ENCODE assay signal across 19 mouse cellular contexts in genomic region chr12:80144846-80145245, GRCm38 (mm10). TPM values are rescaled to one million over a fixed set of nuclear protein-coding genes. Genes with fewer than 3 reads are reported as not detected.
DNase-seq lines count a peak whose midpoint lies in the region; ATAC-seq and TF ChIP-seq lines count a peak whose summit lies in the region.
"Had no signal": no experiment of that assay in that cellular context is flagged by ENCODE, and none has a peak within 500 bp of the region (broad histone marks: within the 10 kb centered on the region; RNA-seq: fewer than 3 reads in every experiment).

No protein-coding gene starts in this region.

- H3K27me3 ChIP-seq in liver, adult 2 months (ENCODE audit: control insufficient read depth, insufficient read depth, low read length) = no peaks in the 10 kb centered on the region
- no peaks in the 10 kb centered on the region for H3K27me3 ChIP-seq in liver, embryonic 11.5 days (replicated peaks; ENCODE audit: control insufficient read depth, insufficient read depth, low read length)
- H3K27me3 ChIP-seq in liver, postnatal 0 days (ENCODE audit: insufficient read depth, low read length) = no peaks in the 10 kb centered on the region
- H3K27me3 ChIP-seq in liver, embryonic 12.5 days (replicated peaks) = no peaks in the 10 kb centered on the region
- no peaks in the 10 kb centered on the region for H3K27me3 ChIP-seq in lung, embryonic 15.5 days
- H3K27me3 ChIP-seq: embryonic facial prominence, embryonic 12.5 days; forebrain, embryonic 13.5 days; forebrain, embryonic 15.5 days had no signal

- peak; percentile 55 for DNase-seq in liver, adult 2 months (ENCODE audit: extremely low read depth, low read depth, low spot score)
- no peak for DNase-seq in liver, embryonic 11.5 days (ENCODE audit: low spot score)
- no peak for DNase-seq in liver, postnatal 0 days
- no peak for DNase-seq in lung, postnatal 4 days
- DNase-seq in ovary, postnatal 36 days (ENCODE audit: low spot score) = no peak
- DNase-seq: adrenal gland, adult 2 months; adrenal gland, postnatal 10 days; adrenal gland, postnatal 25 days; cerebellum, adult 11-12 months; cerebellum, adult 2 months; cerebellum, adult 9-10 months; cerebellum, postnatal 10 days; cerebellum, postnatal 25 days had no signal

- peaks cover 22% of the 10 kb centered on the region for H3K4me1 ChIP-seq in liver, adult 2 months (ENCODE audit: control insufficient read depth, insufficient read depth, low read length)
- H3K4me1 ChIP-seq in liver, embryonic 11.5 days (replicated peaks; ENCODE audit: control insufficient read depth, insufficient read depth, low read length) = peaks cover 11% of the 10 kb centered on the region
- peaks cover 23% of the 10 kb centered on the region for H3K4me1 ChIP-seq in liver, postnatal 0 days (ENCODE audit: insufficient read depth)
- peaks cover 26% of the 10 kb centered on the region for H3K4me1 ChIP-seq in liver, embryonic 12.5 days
- H3K4me1 ChIP-seq in lung, embryonic 15.5 days = peaks cover 25% of the 10 kb centered on the region

- WGBS in liver, adult 2 months = 43% methylated on average over 3 of the region's 3 CpGs
- WGBS in liver, embryonic 11.5 days = 69% methylated on average over 3 of the region's 3 CpGs
- WGBS in liver, postnatal 0 days (ENCODE audit: insufficient replicate concordance) = 55% methylated on average over 3 of the region's 3 CpGs
- 67% methylated on average over 3 of the region's 3 CpGs for WGBS in liver, embryonic 12.5 days (ENCODE audit: insufficient replicate concordance)
- WGBS in lung, embryonic 15.5 days = 48% methylated on average over 3 of the region's 3 CpGs

- no peak for TF ChIP-seq CTCF in liver, adult 2 months (IDR thresholded peaks at IDR 0.05; ENCODE audit: low read depth, low read length)
- no peak for TF ChIP-seq CTCF in liver, postnatal 0 days (IDR thresholded peaks at IDR 0.05; ENCODE audit: low read depth)

- no peaks in the 10 kb centered on the region for H3K79me2 ChIP-seq in liver, adult 2 months (ENCODE audit: control insufficient read depth, insufficient read depth, low read length)

- H3K9ac ChIP-seq in liver, adult 2 months (ENCODE audit: low read depth, low read length) = no peak overlapping the region
- no peak overlapping the region for H3K9ac ChIP-seq in liver, embryonic 11.5 days (ENCODE audit: low read depth, low read length)
- H3K9ac ChIP-seq in liver, postnatal 0 days (replicated peaks) = no peak overlapping the region
- no peak overlapping the region for H3K9ac ChIP-seq in liver, embryonic 12.5 days
- no peak overlapping the region for H3K9ac ChIP-seq in lung, embryonic 15.5 days
- H3K9ac ChIP-seq: embryonic facial prominence, embryonic 12.5 days; forebrain, embryonic 13.5 days; forebrain, embryonic 15.5 days had no signal

- no peaks in the 10 kb centered on the region for H3K36me3 ChIP-seq in liver, adult 2 months (ENCODE audit: control insufficient read depth, insufficient read depth, low read length)
- H3K36me3 ChIP-seq in liver, embryonic 11.5 days (ENCODE audit: control insufficient read depth, insufficient read depth, low read length) = no peaks in the 10 kb centered on the region
- H3K36me3 ChIP-seq in liver, postnatal 0 days (replicated peaks; ENCODE audit: insufficient read depth, low read length) = no peaks in the 10 kb centered on the region
- H3K36me3 ChIP-seq in liver, embryonic 12.5 days = no peaks in the 10 kb centered on the region
- H3K36me3 ChIP-seq in lung, embryonic 15.5 days = no peaks in the 10 kb centered on the region
- H3K36me3 ChIP-seq: embryonic facial prominence, embryonic 10.5 days; embryonic facial prominence, embryonic 12.5 days; forebrain, embryonic 15.5 days had no signal

- H3K27ac ChIP-seq in liver, adult 2 months (replicated peaks; ENCODE audit: insufficient read depth, low read depth, low read length) = no peak overlapping the region; the same call in 1 of the 2 replicates
- no peak overlapping the region for H3K27ac ChIP-seq in liver, embryonic 11.5 days (ENCODE audit: low read depth, low read length)
- H3K27ac ChIP-seq in liver, postnatal 0 days (ENCODE audit: low read depth) = peak overlapping the region; percentile 81
- H3K27ac ChIP-seq in liver, embryonic 12.5 days = no peak overlapping the region
- peak overlapping the region; percentile 67; the same call in 1 of the 2 replicates for H3K27ac ChIP-seq in lung, embryonic 15.5 days
- H3K27ac ChIP-seq: embryonic facial prominence, embryonic 10.5 days; embryonic facial prominence, embryonic 12.5 days; forebrain, embryonic 15.5 days had no signal

- TF ChIP-seq EP300 in liver, postnatal 0 days (IDR thresholded peaks at IDR 0.05; ENCODE audit: low read depth) = no peak

- H3K4me3 ChIP-seq in liver, adult 2 months (ENCODE audit: insufficient read depth, low read depth, low read length) = no peak overlapping the region
- no peak overlapping the region for H3K4me3 ChIP-seq in liver, embryonic 11.5 days (ENCODE audit: low read depth, low read length)
- H3K4me3 ChIP-seq in liver, postnatal 0 days (ENCODE audit: low read depth, low read length) = no peak overlapping the region
- H3K4me3 ChIP-seq in liver, embryonic 12.5 days = no peak overlapping the region
- H3K4me3 ChIP-seq in lung, embryonic 15.5 days = no peak overlapping the region
- H3K4me3 ChIP-seq: embryonic facial prominence, embryonic 10.5 days; embryonic facial prominence, embryonic 12.5 days; forebrain, embryonic 13.5 days; forebrain, embryonic 15.5 days had no signal

- H3K4me2 ChIP-seq in liver, embryonic 11.5 days = no peak overlapping the region
- no peak overlapping the region for H3K4me2 ChIP-seq in liver, postnatal 0 days (ENCODE audit: low read depth, low read length)
- H3K4me2 ChIP-seq in liver, embryonic 12.5 days = no peak overlapping the region
- no peak overlapping the region for H3K4me2 ChIP-seq in lung, embryonic 15.5 days
- H3K4me2 ChIP-seq: embryonic facial prominence, embryonic 12.5 days; forebrain, embryonic 13.5 days; forebrain, embryonic 15.5 days had no signal

- no peaks in the 10 kb centered on the region for H3K9me3 ChIP-seq in liver, embryonic 11.5 days (ENCODE audit: control insufficient read depth, low read length)
- H3K9me3 ChIP-seq in liver, postnatal 0 days (ENCODE audit: low read length) = no peaks in the 10 kb centered on the region
- no peaks in the 10 kb centered on the region for H3K9me3 ChIP-seq in liver, embryonic 12.5 days (replicated peaks)
- H3K9me3 ChIP-seq in lung, embryonic 15.5 days = no peaks in the 10 kb centered on the region
- H3K9me3 ChIP-seq: embryonic facial prominence, embryonic 10.5 days; embryonic facial prominence, embryonic 12.5 days; forebrain, embryonic 13.5 days; forebrain, embryonic 15.5 days had no signal

- TF ChIP-seq POLR2A in liver, adult 2 months (IDR thresholded peaks at IDR 0.05; ENCODE audit: extremely low read depth, insufficient read depth, low read length) = no peak

- no peak for ATAC-seq in liver, embryonic 11.5 days (replicated peaks; ENCODE audit: low FRiP score)
- ATAC-seq in liver, postnatal 0 days = no peak
- ATAC-seq in liver, embryonic 12.5 days = no peak
- ATAC-seq in lung, embryonic 15.5 days (ENCODE audit: borderline replicate concordance, extremely low read depth, low FRiP score, low TSS enrichment) = no peak
- ATAC-seq: forebrain, embryonic 13.5 days; forebrain, embryonic 15.5 days had no signal

RNA-seq across cellular contexts. Expression of gene Zfp36l1, which starts 32.0 kb away (rescaled TPM):
- 15.4 and 21.8 TPM in 2 replicates for total RNA-seq in liver, adult 2 months (2014; rRNA removed)
- 125 and 162 TPM in 2 replicates for polyA plus RNA-seq in liver, adult 2 months (2012; rRNA removed)
- 69.6 and 72.7 TPM in 2 replicates for polyA plus RNA-seq in liver, embryonic 11.5 days (2014; fragmentation: Nextera tagmentation; extraction: Ambion mirVana)
- 42.0 and 45.7 TPM in 2 replicates for polyA plus RNA-seq in liver, postnatal 0 days (2015; fragmentation: Nextera tagmentation; extraction: Ambion mirVana)
- 23.9 and 24.2 TPM in 2 replicates for polyA plus RNA-seq in liver, embryonic 12.5 days (2016; fragmentation: Nextera tagmentation; extraction: Ambion mirVana)
- 139 and 147 TPM in 2 replicates for polyA plus RNA-seq in lung, embryonic 15.5 days (2015; fragmentation: Nextera tagmentation; extraction: Ambion mirVana)

Comparison
In these comparisons a context has a peak if more than half of its experiments do, and no peak if none do; other contexts are left out.
1. H3K27ac ChIP-seq: peak in liver, postnatal 0 days (single experiment) and lung, embryonic 15.5 days (single experiment); none in liver, adult 2 months (single experiment), liver, embryonic 11.5 days (single experiment) and liver, embryonic 12.5 days (single experiment).